Mouse (Mus musculus): ENCODE data around the gene Hyal2.

Gene Hyal2

GRCm38 (mm10) chr9:107590773-107591060 lies 23.0 kb downstream of the Hyal2 start:
- no peak for DNase-seq (ENCODE audit: low spot score)

- no peak for DNase-seq (ENCODE audit: low spot score)
Observed at GRCm38 (mm10) chr9:107593101-107593976, 25.6 kb downstream of the Hyal2 start.

- DNase-seq (ENCODE audit: low spot score) = no peak
Observed at GRCm38 (mm10) chr9:107594281-107595062, 26.7 kb downstream of the Hyal2 start.

- DNase-seq (ENCODE audit: low spot score) = no peak
Observed at GRCm38 (mm10) chr9:107596619-107597569, 29.1 kb downstream of the Hyal2 start.

GRCm38 (mm10) chr9:107598385-107598784 lies 30.6 kb downstream of the Hyal2 start:
- no peak for DNase-seq (ENCODE audit: low spot score)

- DNase-seq (ENCODE audit: low spot score) = no peak
Observed at GRCm38 (mm10) chr9:107599433-107599832, 31.7 kb downstream of the Hyal2 start.

- DNase-seq (ENCODE audit: low spot score) = no peak
Observed at GRCm38 (mm10) chr9:107599842-107600241, 32.1 kb downstream of the Hyal2 start.

- no peak for DNase-seq (ENCODE audit: low spot score)
Observed at GRCm38 (mm10) chr9:107600745-107601144, 33.0 kb downstream of the Hyal2 start.

GRCm38 (mm10) chr9:107601275-107601674 lies 33.5 kb downstream of the Hyal2 start:
- DNase-seq (ENCODE audit: low spot score) = no peak

GRCm38 (mm10) chr9:107602068-107602648 lies 34.4 kb downstream of the Hyal2 start:
- DNase-seq (ENCODE audit: low spot score) = peak; percentile 93

GRCm38 (mm10) chr9:107603251-107603650 lies 35.5 kb downstream of the Hyal2 start:
- no peak for DNase-seq (ENCODE audit: low spot score)

GRCm38 (mm10) chr9:107605041-107605661 lies 37.4 kb downstream of the Hyal2 start:
- no peak for DNase-seq (ENCODE audit: low spot score)

- no peak for DNase-seq (ENCODE audit: low spot score)
Observed at GRCm38 (mm10) chr9:107606591-107606990, 38.8 kb downstream of the Hyal2 start.

GRCm38 (mm10) chr9:107607036-107607435 lies 39.3 kb downstream of the Hyal2 start:
- DNase-seq (ENCODE audit: low spot score) = no peak

- no peak for DNase-seq (ENCODE audit: low spot score)
Observed at GRCm38 (mm10) chr9:107607653-107608245, 40.0 kb downstream of the Hyal2 start.

GRCm38 (mm10) chr9:107608741-107609432 lies 41.1 kb downstream of the Hyal2 start, which contains the start of gene Sema3b:
TSS of gene Sema3b (minus strand) at chr9:107609229.
- DNase-seq (ENCODE audit: low spot score) = no peak

GRCm38 (mm10) chr9:107609433-107609830 lies 41.7 kb downstream of the Hyal2 start:
- no peak for DNase-seq (ENCODE audit: low spot score)

- DNase-seq (ENCODE audit: low spot score) = no peak
Observed at GRCm38 (mm10) chr9:107611456-107612190, 43.9 kb downstream of the Hyal2 start.

GRCm38 (mm10) chr9:107612191-107612944 lies 44.6 kb downstream of the Hyal2 start:
- peak; percentile 99 for DNase-seq (ENCODE audit: low spot score)
